Mouse (Mus musculus) bone marrow, adult 2 months (tissue): ENCODE measurements around the gene Ndrg4.
"Not testable (repeated sequence)": the region's sequence is repeated elsewhere in the genome, so short reads cannot be mapped to it uniquely, and the experiment has no call there.

ENCODE experiments used
- CTCF ChIP-seq: fragments of 200-500 bp; IDR thresholded peaks from 2 replicates; pipeline ENCODE4 v1.5.1; 2011; ENCODE audit warnings: low read length, control low read depth; ENCODE audit not compliant: control insufficient read depth, insufficient read depth
- POLR2A ChIP-seq: fragments of 200-500 bp; IDR thresholded peaks from 2 replicates; pipeline ENCODE4 v1.6.1; 2011; ENCODE audit warnings: low read depth, mild to moderate bottlenecking, control low read depth, low read length, borderline replicate concordance; ENCODE audit not compliant: control insufficient read depth

- TF ChIP-seq CTCF, POLR2A: not testable (repeated sequence)
These were observed 10.8 kb upstream of the Ndrg4 start for GRCm38 (mm10) chr8:95665813-95666452.
